Mouse (Mus musculus) kidney, postnatal 0 days (tissue): ENCODE results near the gene Tarbp1. TPM values are rescaled to one million over a fixed set of nuclear protein-coding genes. Genes with fewer than 3 reads are reported as not detected.
A peak's percentile ranks its signal among the peaks of the same experiment; 100 is the strongest.

Experiments
- ATAC-seq: fragments of 200-750 bp; cut with Nextera tagmentation; replicated peaks from 2 replicates; pipeline ENCODE4 v1.8.0; 2017; ENCODE audit warnings: low read depth, moderate number of reproducible peaks, moderate TSS enrichment, moderate library complexity; ENCODE audit not compliant: low FRiP score
- DNase-seq: peaks from one replicate; pipeline ENCODE4 v3.0.0-alpha.2; 2016; ENCODE audit warnings: low spot score
- H3K27ac ChIP-seq: fragments of 300-500 bp; sonication (generic); 2 replicates; pipeline ENCODE4 v1.5.1; 2014; ENCODE audit warnings: mild to moderate bottlenecking
- H3K27me3 ChIP-seq: fragments of 300-500 bp; sonication (generic); 2 replicates; pipeline ENCODE4 v1.6.1; 2014; ENCODE audit warnings: low read length, mixed read lengths; ENCODE audit not compliant: insufficient read depth
- H3K36me3 ChIP-seq: fragments of 300-500 bp; sonication (generic); 2 replicates; pipeline ENCODE4 v1.6.1; 2014; ENCODE audit warnings: low read length, mixed read lengths; ENCODE audit not compliant: insufficient read depth
- H3K4me1 ChIP-seq: fragments of 300-500 bp; sonication (generic); replicated peaks from 2 replicates; pipeline ENCODE4 v1.6.1; 2014; ENCODE audit warnings: antibody characterized with exemption, low read length, mixed read lengths; ENCODE audit not compliant: insufficient read depth
- H3K4me2 ChIP-seq: fragments of 300-500 bp; sonication (generic); 2 replicates; pipeline ENCODE4 v1.6.1; 2014; ENCODE audit warnings: mild to moderate bottlenecking, low read length, moderate library complexity, mixed read lengths
- H3K4me3 ChIP-seq: fragments of 300-500 bp; sonication (generic); replicated peaks from 2 replicates; pipeline ENCODE4 v1.5.1; 2014; ENCODE audit warnings: low read depth, low read length
- H3K9ac ChIP-seq: fragments of 300-500 bp; sonication (generic); 2 replicates; pipeline ENCODE4 v1.6.1; 2014; ENCODE audit warnings: low read depth, low read length
- H3K9me3 ChIP-seq: fragments of 300-500 bp; sonication (generic); replicated peaks from 2 replicates; pipeline ENCODE4 v1.6.1; 2016; ENCODE audit warnings: low read length, inconsistent platforms, mixed read lengths
- CTCF ChIP-seq: IDR thresholded peaks from 2 replicates; pipeline ENCODE4 v1.5.1; 2016; ENCODE audit warnings: antibody characterized with exemption, low read depth, mild to moderate bottlenecking, moderate library complexity
- WGBS: fragments of 180-500 bp; shearing (Covaris S2); extraction: QIAGEN DNeasy Blood & Tissue Kit; methylation state at CpG from one replicate; pipeline ENCODE4 v1.1.7; 2014; 5-methylcytosine and 5-hydroxymethylcytosine counted together
- polyA plus RNA-seq: library from polyadenylated mRNA; unstranded; fragments of >200 nt; fragmentation: Nextera tagmentation; extraction: Ambion mirVana; gene quantifications from 2 replicates; pipeline ENCODE4 v1.2.1, GENCODE M21; 2015

Gene Tarbp1
- polyA plus RNA-seq, 1 experiment from 2014 or later = 3.3 TPM

DNA sequence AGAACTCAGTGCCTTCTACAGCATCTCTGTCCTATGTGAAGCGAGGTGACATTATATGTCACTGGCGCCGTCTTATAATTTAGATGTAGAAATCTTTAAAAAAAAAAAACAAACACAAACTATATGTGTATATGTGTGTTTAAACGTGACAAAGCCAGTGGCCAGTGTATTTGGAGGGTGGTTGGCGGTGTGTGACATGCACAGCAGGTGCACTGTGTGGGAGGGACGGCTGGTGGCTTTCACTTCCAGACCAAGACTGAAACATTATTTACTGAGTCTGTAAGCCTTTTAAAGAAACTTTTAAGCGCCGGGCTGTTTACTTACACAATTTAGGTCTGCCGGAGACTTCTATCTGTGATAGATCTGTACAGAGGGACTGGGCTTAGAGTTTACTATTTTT, 79.5 kb downstream of the Tarbp1 start:
- no peaks in the 10 kb centered on the region for H3K9me3 ChIP-seq
- no peaks in the 10 kb centered on the region for H3K27me3 ChIP-seq
- ATAC-seq = no peak
- TF ChIP-seq CTCF = no peak
- no peak overlapping the region for H3K4me2 ChIP-seq
- no peak overlapping the region for H3K4me3 ChIP-seq
- no peak for DNase-seq
- no peaks in the 10 kb centered on the region for H3K4me1 ChIP-seq
- H3K27ac ChIP-seq = no peak overlapping the region
- H3K9ac ChIP-seq = no peak overlapping the region
- H3K36me3 ChIP-seq = no peaks in the 10 kb centered on the region
- 64% methylated on average over 9 of the region's 9 CpGs for WGBS

DNA sequence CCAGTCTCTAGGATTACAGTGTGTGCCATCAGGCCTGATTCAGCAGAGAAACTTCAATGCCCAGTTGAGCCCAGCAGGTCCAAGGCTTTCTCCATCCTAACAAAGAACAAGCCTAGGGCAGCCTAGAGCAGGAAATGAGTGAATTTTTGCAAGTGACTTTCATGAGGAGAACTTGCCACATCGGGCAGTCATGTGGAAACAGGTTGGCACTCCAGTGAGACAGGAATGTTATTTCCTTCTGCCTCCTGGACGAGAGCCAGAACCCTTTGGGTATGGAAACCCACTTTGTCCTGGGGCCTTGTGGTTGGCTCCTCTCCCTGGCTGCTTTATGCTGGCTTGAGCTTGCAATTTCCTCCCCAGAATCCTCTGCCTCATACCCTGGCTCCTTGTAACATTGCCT, 83.3 kb downstream of the Tarbp1 start:
- no peaks in the 10 kb centered on the region for H3K4me1 ChIP-seq
- 0 out of 2 replicates have a peak, but pooled peaks have one; percentile 29 for ATAC-seq
- no peak overlapping the region for H3K4me2 ChIP-seq
- no peaks in the 10 kb centered on the region for H3K9me3 ChIP-seq
- peak; percentile 19 for DNase-seq
- 44% methylated on average over 2 of the region's 2 CpGs for WGBS
- H3K4me3 ChIP-seq = no peak overlapping the region
- H3K27me3 ChIP-seq = no peaks in the 10 kb centered on the region
- H3K9ac ChIP-seq = no peak overlapping the region
- no peaks in the 10 kb centered on the region for H3K36me3 ChIP-seq
- H3K27ac ChIP-seq = no peak overlapping the region
- no peak for TF ChIP-seq CTCF

DNA sequence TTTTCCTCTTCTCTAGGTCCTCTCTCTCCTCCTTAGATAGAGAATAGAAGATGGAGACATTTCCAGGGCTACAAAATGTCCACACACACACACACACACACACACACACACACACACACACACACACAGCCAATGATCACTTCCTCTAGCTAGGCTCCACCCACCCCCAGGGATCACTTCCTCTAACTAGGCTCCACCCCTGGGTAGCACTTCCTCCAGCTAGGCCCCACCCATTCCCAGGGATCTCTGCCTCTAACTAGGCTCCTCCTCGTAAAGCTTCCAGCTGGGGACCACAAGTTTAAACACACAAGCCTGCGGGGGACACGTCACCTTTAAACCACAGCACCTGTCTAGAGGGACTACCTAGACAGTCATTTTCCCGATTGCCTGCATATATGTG, 87.3 kb downstream of the Tarbp1 start:
- Histone ChIP-seq H3K36me3 (no peaks in the 10 kb centered on the region), H3K9ac (no peak overlapping the region), H3K4me2 (no peak overlapping the region), H3K4me3 (no peak overlapping the region), H3K27ac (no peak overlapping the region), H3K27me3 (no peaks in the 10 kb centered on the region), H3K9me3 (no peaks in the 10 kb centered on the region), H3K4me1 (no peaks in the 10 kb centered on the region)
- ATAC-seq (no peak), DNase-seq (no peak)
- no peak for TF ChIP-seq CTCF
- WGBS = 84% methylated on average over 4 of the region's 4 CpGs

DNA sequence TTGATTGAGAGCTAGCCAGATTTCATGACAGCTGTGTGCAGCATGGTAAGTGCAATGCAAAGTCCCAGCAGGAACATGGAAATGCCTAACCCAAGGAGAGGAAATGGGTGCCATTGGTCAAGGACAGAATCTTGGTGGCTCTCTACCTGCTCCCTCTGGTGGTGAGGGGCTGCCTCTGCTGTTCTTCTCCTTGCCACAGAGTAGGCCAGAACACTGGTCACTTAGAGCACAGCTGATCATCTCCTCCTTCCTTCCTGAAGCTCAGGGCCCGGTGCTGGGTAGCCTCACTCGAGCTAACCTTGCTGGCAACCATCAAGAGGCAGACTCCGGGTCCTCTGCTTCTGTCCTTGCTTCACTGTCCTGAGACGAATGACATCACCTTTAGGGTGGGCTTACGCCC, 92.1 kb downstream of the Tarbp1 start:
- Histone ChIP-seq H3K27me3 (no peaks in the 10 kb centered on the region), H3K4me1 (no peaks in the 10 kb centered on the region), H3K4me2 (no peak overlapping the region), H3K36me3 (no peaks in the 10 kb centered on the region), H3K4me3 (no peak overlapping the region), H3K27ac (no peak overlapping the region), H3K9ac (no peak overlapping the region), H3K9me3 (no peaks in the 10 kb centered on the region)
- DNase-seq (peak; percentile 34), ATAC-seq (no peak)
- TF ChIP-seq CTCF = peak; percentile 69
- 75% methylated on average over 5 of the region's 5 CpGs for WGBS

DNA sequence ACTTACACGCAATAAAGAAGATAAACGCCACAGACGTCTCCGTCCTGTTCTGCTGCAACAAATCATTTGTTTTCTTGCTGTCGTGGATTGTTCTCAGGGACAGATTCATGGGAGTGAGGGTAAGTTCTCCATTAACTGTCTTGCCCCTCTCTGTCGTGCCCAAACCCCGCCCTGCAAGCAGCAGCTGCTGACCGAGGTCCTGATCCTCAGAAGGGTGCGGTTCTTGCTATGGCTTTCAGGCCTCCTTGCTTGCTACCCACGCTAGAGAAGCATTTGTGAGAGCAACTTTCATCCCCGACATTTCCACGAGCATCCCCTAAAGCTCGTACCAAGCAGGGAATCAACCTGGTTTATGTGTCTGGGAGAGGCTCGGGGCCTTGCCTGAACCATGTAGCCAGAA, 92.6 kb downstream of the Tarbp1 start:
- H3K36me3 ChIP-seq = no peaks in the 10 kb centered on the region
- 34% methylated on average over 14 of the region's 14 CpGs for WGBS
- peak; percentile 61 for DNase-seq

DNA sequence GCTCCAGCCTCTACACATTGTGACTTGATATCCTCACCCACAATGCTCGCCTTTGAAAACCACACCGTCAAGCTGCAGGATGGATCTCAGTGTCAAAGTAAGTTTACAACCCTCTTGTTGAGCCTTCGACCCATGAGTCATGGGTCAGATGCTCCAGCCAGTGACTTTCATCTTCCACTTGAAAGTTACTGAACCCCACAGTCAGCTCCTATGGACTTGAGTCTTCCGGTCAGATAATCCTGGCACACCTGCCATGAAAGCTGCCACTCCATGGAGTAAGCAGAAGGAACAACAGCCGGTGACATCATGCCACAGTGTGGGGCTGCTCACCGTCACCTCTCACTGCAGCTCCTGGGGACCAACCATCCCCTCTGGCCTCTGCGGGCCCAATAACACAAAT, 93.6 kb downstream of the Tarbp1 start:
- H3K4me1 ChIP-seq = no peaks in the 10 kb centered on the region
- no peaks in the 10 kb centered on the region for H3K27me3 ChIP-seq
- H3K4me3 ChIP-seq = no peak overlapping the region
- no peak overlapping the region for H3K4me2 ChIP-seq
- H3K27ac ChIP-seq = no peak overlapping the region
- peak; percentile 68 for DNase-seq
- no peaks in the 10 kb centered on the region for H3K36me3 ChIP-seq
- H3K9ac ChIP-seq = no peak overlapping the region
- WGBS = 46% methylated on average over 7 of the region's 7 CpGs
- peak; percentile 40; the same call in 1 of the 2 replicates for ATAC-seq
- H3K9me3 ChIP-seq = no peaks in the 10 kb centered on the region
- TF ChIP-seq CTCF = no peak

More for the DNA sequence above, 92.6 kb downstream of the Tarbp1 start:
- no peaks in the 10 kb centered on the region for H3K27me3 ChIP-seq
- H3K4me2 ChIP-seq = no peak overlapping the region
- no peaks in the 10 kb centered on the region for H3K9me3 ChIP-seq
- H3K4me3 ChIP-seq = no peak overlapping the region
- H3K4me1 ChIP-seq = no peaks in the 10 kb centered on the region
- H3K27ac ChIP-seq = no peak overlapping the region
- no peak for ATAC-seq
- H3K9ac ChIP-seq = no peak overlapping the region
- no peak for TF ChIP-seq CTCF

DNA sequence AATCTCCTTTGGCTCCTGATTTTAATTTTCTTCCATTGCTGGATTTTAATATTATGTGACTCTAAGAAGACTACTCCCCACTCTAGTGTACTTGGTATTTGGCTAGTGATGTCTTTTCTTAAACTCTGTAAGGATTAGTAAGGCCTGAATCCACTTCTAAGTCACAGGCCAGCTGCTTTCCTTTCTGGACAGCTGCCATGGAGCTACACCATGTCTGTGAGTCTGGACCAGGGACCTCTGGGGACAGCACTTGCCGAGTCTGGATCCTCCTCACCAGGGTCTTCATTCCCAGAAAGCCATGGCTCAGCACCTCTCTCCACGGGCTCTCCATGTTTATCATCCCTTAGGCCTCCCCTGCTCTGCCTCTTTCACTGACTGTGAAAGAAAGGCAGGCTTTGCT, 94.7 kb downstream of the Tarbp1 start:
- H3K36me3 ChIP-seq = no peaks in the 10 kb centered on the region
- no peak overlapping the region for H3K4me2 ChIP-seq
- H3K4me3 ChIP-seq = no peak overlapping the region
- DNase-seq (no peak), ATAC-seq (no peak)
- H3K9me3 ChIP-seq = no peaks in the 10 kb centered on the region
- H3K4me1 ChIP-seq = no peaks in the 10 kb centered on the region
- no peak for TF ChIP-seq CTCF
- H3K27ac ChIP-seq = no peak overlapping the region
- 36% methylated on average over 2 of the region's 2 CpGs for WGBS
- H3K9ac ChIP-seq = no peak overlapping the region
- no peaks in the 10 kb centered on the region for H3K27me3 ChIP-seq
